Mouse (Mus musculus): ENCODE measurements around the gene Kdm5b. TPM values are rescaled to one million over a fixed set of nuclear protein-coding genes. Genes with fewer than 3 reads are reported as not detected.

Gene Kdm5b
- polyA plus RNA-seq, 1 experiment from 2014 or later: 49.9 TPM

- Histone ChIP-seq H3K27ac (ENCODE audit: low read depth, low read length) (no peak overlapping the region), H3K36me3 (ENCODE audit: control insufficient read depth, insufficient read depth, low read length) (no peaks in the 10 kb centered on the region), H3K4me3 (ENCODE audit: low read length) (no peak overlapping the region), H3K9ac (ENCODE audit: low read depth, low read length) (no peak overlapping the region), H3K4me2 (ENCODE audit: low read length) (no peak overlapping the region), H3K9me3 (ENCODE audit: control insufficient read depth, low read length) (no peaks in the 10 kb centered on the region), H3K4me1 (ENCODE audit: control insufficient read depth, insufficient read depth, low read depth, low read length) (peaks cover 21% of the 10 kb centered on the region), H3K27me3 (replicated peaks; ENCODE audit: control insufficient read depth, insufficient read depth, low read length) (no peaks in the 10 kb centered on the region)
- 52% methylated on average over 5 of the region's 5 CpGs for WGBS
- no peak for ATAC-seq
Measured at GRCm38 (mm10) chr1:134558511-134558910, 1.5 kb upstream of the Kdm5b start.

GRCm38 (mm10) chr1:134559226-134559625 lies 745 bp upstream of the Kdm5b start:
- H3K9me3 ChIP-seq (ENCODE audit: control insufficient read depth, low read length): no peaks in the 10 kb centered on the region
- H3K4me1 ChIP-seq (ENCODE audit: control insufficient read depth, insufficient read depth, low read depth, low read length): peaks cover 27% of the 10 kb centered on the region
- no peak overlapping the region for H3K9ac ChIP-seq (ENCODE audit: low read depth, low read length)
- no peak for ATAC-seq
- no peak overlapping the region for H3K4me2 ChIP-seq (ENCODE audit: low read length)
- no peak overlapping the region for H3K27ac ChIP-seq (ENCODE audit: low read depth, low read length)
- no peaks in the 10 kb centered on the region for H3K27me3 ChIP-seq (replicated peaks; ENCODE audit: control insufficient read depth, insufficient read depth, low read length)
- 74% methylated on average over 3 of the region's 3 CpGs for WGBS
- H3K4me3 ChIP-seq (ENCODE audit: low read length): no peak overlapping the region
- H3K36me3 ChIP-seq (ENCODE audit: control insufficient read depth, insufficient read depth, low read length): no peaks in the 10 kb centered on the region

- Histone ChIP-seq H3K36me3 (ENCODE audit: control insufficient read depth, insufficient read depth, low read length) (no peaks in the 10 kb centered on the region), H3K4me3 (ENCODE audit: low read length) (peak overlapping the region; percentile 100)
- no peak for ATAC-seq
Measured at GRCm38 (mm10) chr1:134560396-134560795, 425 bp downstream of the Kdm5b start.

GRCm38 (mm10) chr1:134560801-134561769 lies 1.1 kb downstream of the Kdm5b start:
- Histone ChIP-seq H3K4me1 (ENCODE audit: control insufficient read depth, insufficient read depth, low read depth, low read length) (peaks cover 20% of the 10 kb centered on the region), H3K4me3 (ENCODE audit: low read length) (peak overlapping the region; percentile 100), H3K9ac (ENCODE audit: low read depth, low read length) (peak overlapping the region; percentile 99), H3K36me3 (ENCODE audit: control insufficient read depth, insufficient read depth, low read length) (no peaks in the 10 kb centered on the region), H3K9me3 (ENCODE audit: control insufficient read depth, low read length) (no peaks in the 10 kb centered on the region), H3K27ac (ENCODE audit: low read depth, low read length) (peak overlapping the region; percentile 93), H3K4me2 (ENCODE audit: low read length) (peak overlapping the region; percentile 69), H3K27me3 (replicated peaks; ENCODE audit: control insufficient read depth, insufficient read depth, low read length) (no peaks in the 10 kb centered on the region)
- 0 out of 2 replicates have a peak, but pooled peaks have one; percentile 2 for ATAC-seq
- 1% methylated on average over 44 of the region's 76 CpGs for WGBS

More at GRCm38 (mm10) chr1:134560396-134560795, 425 bp downstream of the Kdm5b start:
- H3K27ac ChIP-seq (ENCODE audit: low read depth, low read length): peak overlapping the region; percentile 93
- no peaks in the 10 kb centered on the region for H3K27me3 ChIP-seq (replicated peaks; ENCODE audit: control insufficient read depth, insufficient read depth, low read length)
- peaks cover 27% of the 10 kb centered on the region for H3K4me1 ChIP-seq (ENCODE audit: control insufficient read depth, insufficient read depth, low read depth, low read length)
- H3K4me2 ChIP-seq (ENCODE audit: low read length): peak overlapping the region; percentile 69
- 0% methylated on average over 34 of the region's 50 CpGs for WGBS
- peak overlapping the region; percentile 99 for H3K9ac ChIP-seq (ENCODE audit: low read depth, low read length)
- no peaks in the 10 kb centered on the region for H3K9me3 ChIP-seq (ENCODE audit: control insufficient read depth, low read length)

GRCm38 (mm10) chr1:134561770-134562143 lies 1.8 kb downstream of the Kdm5b start:
- H3K4me1 ChIP-seq (ENCODE audit: control insufficient read depth, insufficient read depth, low read depth, low read length): peaks cover 20% of the 10 kb centered on the region
- peak overlapping the region; percentile 100 for H3K4me3 ChIP-seq (ENCODE audit: low read length)
- WGBS: 6% methylated on average over 7 of the region's 7 CpGs
- peak overlapping the region; percentile 93 for H3K27ac ChIP-seq (ENCODE audit: low read depth, low read length)
- peak overlapping the region; percentile 69 for H3K4me2 ChIP-seq (ENCODE audit: low read length)
- H3K27me3 ChIP-seq (replicated peaks; ENCODE audit: control insufficient read depth, insufficient read depth, low read length): no peaks in the 10 kb centered on the region
- no peak for ATAC-seq
- peak overlapping the region; percentile 99 for H3K9ac ChIP-seq (ENCODE audit: low read depth, low read length)
- no peaks in the 10 kb centered on the region for H3K36me3 ChIP-seq (ENCODE audit: control insufficient read depth, insufficient read depth, low read length)
- no peaks in the 10 kb centered on the region for H3K9me3 ChIP-seq (ENCODE audit: control insufficient read depth, low read length)

- peaks cover 17% of the 10 kb centered on the region for H3K4me1 ChIP-seq (ENCODE audit: control insufficient read depth, insufficient read depth, low read depth, low read length)
- peak overlapping the region; percentile 100 for H3K4me3 ChIP-seq (ENCODE audit: low read length)
- H3K27me3 ChIP-seq (replicated peaks; ENCODE audit: control insufficient read depth, insufficient read depth, low read length): no peaks in the 10 kb centered on the region
- ATAC-seq: no peak
- peak overlapping the region; percentile 99; the same call in 1 of the 2 replicates for H3K9ac ChIP-seq (ENCODE audit: low read depth, low read length)
- no peaks in the 10 kb centered on the region for H3K9me3 ChIP-seq (ENCODE audit: control insufficient read depth, low read length)
- H3K27ac ChIP-seq (ENCODE audit: low read depth, low read length): no peak overlapping the region
- no peaks in the 10 kb centered on the region for H3K36me3 ChIP-seq (ENCODE audit: control insufficient read depth, insufficient read depth, low read length)
- peak overlapping the region; percentile 69 for H3K4me2 ChIP-seq (ENCODE audit: low read length)
Measured at GRCm38 (mm10) chr1:134562457-134562856, 2.5 kb downstream of the Kdm5b start.

GRCm38 (mm10) chr1:134563726-134564125 lies 3.8 kb downstream of the Kdm5b start:
- Histone ChIP-seq H3K4me1 (ENCODE audit: control insufficient read depth, insufficient read depth, low read depth, low read length) (peaks cover 17% of the 10 kb centered on the region), H3K4me3 (ENCODE audit: low read length) (no peak overlapping the region), H3K9ac (ENCODE audit: low read depth, low read length) (no peak overlapping the region), H3K27ac (ENCODE audit: low read depth, low read length) (no peak overlapping the region), H3K4me2 (ENCODE audit: low read length) (no peak overlapping the region), H3K36me3 (ENCODE audit: control insufficient read depth, insufficient read depth, low read length) (no peaks in the 10 kb centered on the region), H3K9me3 (ENCODE audit: control insufficient read depth, low read length) (no peaks in the 10 kb centered on the region), H3K27me3 (replicated peaks; ENCODE audit: control insufficient read depth, insufficient read depth, low read length) (no peaks in the 10 kb centered on the region)
- WGBS: 88% methylated on average over 3 of the region's 3 CpGs
- no peak for ATAC-seq

GRCm38 (mm10) chr1:134567511-134567910 lies 7.5 kb downstream of the Kdm5b start:
- Histone ChIP-seq H3K9me3 (ENCODE audit: control insufficient read depth, low read length) (no peaks in the 10 kb centered on the region), H3K4me2 (ENCODE audit: low read length) (no peak overlapping the region), H3K27me3 (replicated peaks; ENCODE audit: control insufficient read depth, insufficient read depth, low read length) (no peaks in the 10 kb centered on the region), H3K4me3 (ENCODE audit: low read length) (no peak overlapping the region), H3K27ac (ENCODE audit: low read depth, low read length) (no peak overlapping the region), H3K9ac (ENCODE audit: low read depth, low read length) (no peak overlapping the region), H3K36me3 (ENCODE audit: control insufficient read depth, insufficient read depth, low read length) (no peaks in the 10 kb centered on the region), H3K4me1 (ENCODE audit: control insufficient read depth, insufficient read depth, low read depth, low read length) (peaks cover 9% of the 10 kb centered on the region)
- ATAC-seq: no peak
- 43% methylated on average over 1 of the region's 1 CpGs for WGBS

- no peaks in the 10 kb centered on the region for H3K9me3 ChIP-seq (ENCODE audit: control insufficient read depth, low read length)
- WGBS: 90% methylated on average over 9 of the region's 9 CpGs
- H3K4me3 ChIP-seq (ENCODE audit: low read length): no peak overlapping the region
- H3K27me3 ChIP-seq (replicated peaks; ENCODE audit: control insufficient read depth, insufficient read depth, low read length): no peaks in the 10 kb centered on the region
- no peaks in the 10 kb centered on the region; the same call in none of the 2 replicates for H3K4me1 ChIP-seq (ENCODE audit: control insufficient read depth, insufficient read depth, low read depth, low read length)
- ATAC-seq: peak; percentile 28; the same call in 1 of the 2 replicates
- no peak overlapping the region for H3K27ac ChIP-seq (ENCODE audit: low read depth, low read length)
- no peak overlapping the region for H3K9ac ChIP-seq (ENCODE audit: low read depth, low read length)
- no peaks in the 10 kb centered on the region for H3K36me3 ChIP-seq (ENCODE audit: control insufficient read depth, insufficient read depth, low read length)
- H3K4me2 ChIP-seq (ENCODE audit: low read length): no peak overlapping the region
Measured at GRCm38 (mm10) chr1:134570171-134570570, 10.2 kb downstream of the Kdm5b start.

Data from hindbrain, embryonic 16.5 days (tissue).